Mouse (Mus musculus) kidney, adult 2 months (tissue): ENCODE data around the gene Ankrd24. TPM values are rescaled to one million over a fixed set of nuclear protein-coding genes. Genes with fewer than 3 reads are reported as not detected.
A peak's percentile ranks its signal among the peaks of the same experiment; 100 is the strongest.

Experiments
- DNase-seq: peaks from one replicate; pipeline ENCODE4 v3.0.0; 2021
- H3K27ac ChIP-seq: fragments of 200-500 bp; 2 replicates; pipeline ENCODE4 v1.5.1; 2012; ENCODE audit warnings: low read depth, low read length, control low read depth, inconsistent platforms; ENCODE audit not compliant: insufficient read depth
- H3K27me3 ChIP-seq: fragments of 200-500 bp; replicated peaks from 2 replicates; pipeline ENCODE4 v1.6.1; 2012; ENCODE audit warnings: mild to moderate bottlenecking, moderate library complexity, low read length, inconsistent platforms; ENCODE audit not compliant: control insufficient read depth, insufficient read depth
- H3K36me3 ChIP-seq: fragments of 200-500 bp; 2 replicates; pipeline ENCODE4 v1.6.1; 2012; ENCODE audit warnings: mild to moderate bottlenecking, moderate library complexity, low read length, inconsistent platforms; ENCODE audit not compliant: control insufficient read depth, insufficient read depth
- H3K4me1 ChIP-seq: fragments of 200-500 bp; 2 replicates; pipeline ENCODE4 v1.6.1; 2011; ENCODE audit warnings: low read length; ENCODE audit not compliant: control insufficient read depth, insufficient read depth
- H3K4me3 ChIP-seq: fragments of 200-500 bp; 2 replicates; pipeline ENCODE4 v1.5.1; 2011; ENCODE audit warnings: mild to moderate bottlenecking, low read depth, low read length, control low read depth; ENCODE audit not compliant: insufficient read depth
- CTCF ChIP-seq: fragments of 200-500 bp; conservative IDR thresholded peaks from 2 replicates; pipeline ENCODE4 v1.5.1; 2011; ENCODE audit warnings: low read depth, mild to moderate bottlenecking, control low read depth, low read length, moderate library complexity, mixed read lengths; ENCODE audit not compliant: insufficient read depth, insufficient read length
- POLR2A ChIP-seq: fragments of 200-500 bp; IDR thresholded peaks from one replicate; pipeline ENCODE4 v1.6.1; 2011; ENCODE audit warnings: low read depth, low read length, control low read depth
- WGBS: fragments of 180-500 bp; shearing (Covaris S2); methylation state at CpG from one replicate; pipeline ENCODE4 v1.1.7; 2018; 5-methylcytosine and 5-hydroxymethylcytosine counted together
- polyA plus RNA-seq: library from polyadenylated mRNA; depleted of rRNA; stranded (reverse); fragments of >200 nt; gene quantifications from 2 replicates; pipeline ENCODE4 v1.2.3, GENCODE M21; 2012

The Ankrd24 gene
- polyA plus RNA-seq, 1 experiment: 67.1 TPM

DNA sequence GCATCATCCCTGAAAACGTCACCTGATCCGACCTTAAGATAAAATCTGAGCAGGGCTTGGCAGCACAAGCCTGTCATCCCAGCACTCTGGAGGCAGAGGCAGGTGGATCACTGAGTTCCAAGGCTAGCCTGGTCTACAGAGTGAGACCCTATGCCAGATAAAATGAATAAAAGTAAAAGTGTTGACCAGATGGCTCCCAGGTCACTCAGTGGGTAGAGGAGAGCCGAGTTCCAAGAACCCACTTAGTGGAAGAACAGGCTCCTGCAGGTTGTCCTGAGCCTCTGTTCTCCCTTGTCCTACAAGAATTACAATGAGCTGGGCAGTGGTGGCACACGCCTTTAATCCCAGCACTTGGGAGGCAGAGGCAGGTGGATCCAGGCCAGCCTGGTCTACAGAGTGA lies 35.1 kb upstream of the Ankrd24 start:
- TF ChIP-seq CTCF: no peak
- TF ChIP-seq POLR2A: no peak
- no peaks in the 10 kb centered on the region for H3K27me3 ChIP-seq
- H3K4me1 ChIP-seq: 0 out of 2 replicates have a peak, but pooled peaks cover 2% of the 10 kb centered on the region
- no peak overlapping the region for H3K4me3 ChIP-seq
- H3K27ac ChIP-seq: no peak overlapping the region
- no peak for DNase-seq
- 68% methylated on average over 4 of the region's 4 CpGs for WGBS
- no peaks in the 10 kb centered on the region for H3K36me3 ChIP-seq

DNA sequence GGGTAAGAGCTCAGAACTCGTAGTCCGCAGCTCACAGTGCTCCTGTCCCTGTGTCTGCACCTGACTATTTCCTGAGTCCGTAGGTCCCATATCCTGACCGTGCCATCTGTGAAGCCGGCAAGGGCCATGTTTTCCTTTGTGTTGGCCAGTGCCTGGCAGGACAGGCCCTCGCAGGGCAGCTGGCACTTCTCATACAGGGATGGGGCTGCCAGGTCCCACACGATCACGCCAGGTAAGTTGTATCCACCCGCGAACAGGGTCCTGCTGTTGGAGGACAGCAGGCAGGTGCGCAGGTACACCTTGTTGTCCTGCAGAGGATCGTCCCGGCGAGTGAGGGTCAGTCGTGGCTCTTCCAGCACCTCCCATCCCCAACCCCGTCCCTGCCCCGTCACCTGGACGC lies 34.4 kb upstream of the Ankrd24 start:
- Histone ChIP-seq H3K27me3 (no peaks in the 10 kb centered on the region), H3K36me3 (no peaks in the 10 kb centered on the region), H3K4me3 (no peak overlapping the region), H3K27ac (no peak overlapping the region), H3K4me1 (0 out of 2 replicates have a peak, but pooled peaks cover 2% of the 10 kb centered on the region)
- no peak for DNase-seq
- WGBS: 83% methylated on average over 18 of the region's 18 CpGs
- no peak for TF ChIP-seq CTCF
- no peak for TF ChIP-seq POLR2A

DNA sequence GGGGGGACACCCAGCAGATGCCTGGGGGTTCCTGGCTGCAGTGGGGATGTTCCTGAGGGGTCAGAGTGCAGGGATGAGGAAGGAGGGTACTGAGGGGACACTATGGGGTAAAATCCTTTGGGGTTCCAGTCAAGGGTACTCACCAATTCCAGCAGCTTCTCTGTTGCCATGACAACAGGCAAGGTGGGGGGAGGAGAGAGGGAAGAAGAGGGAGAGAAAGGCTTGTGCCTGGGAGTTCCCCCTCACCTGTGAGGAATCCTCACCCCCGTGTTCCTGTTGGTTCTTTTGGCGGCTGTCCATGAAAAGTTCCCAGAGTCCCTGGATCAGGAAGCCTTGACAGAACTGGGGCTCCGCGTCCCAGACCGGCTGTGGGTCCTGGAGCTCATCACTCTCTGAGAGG lies 32.7 kb upstream of the Ankrd24 start:
- Histone ChIP-seq H3K36me3 (no peaks in the 10 kb centered on the region), H3K27ac (no peak overlapping the region), H3K4me3 (no peak overlapping the region), H3K4me1 (peaks cover 2% of the 10 kb centered on the region; the same call in 1 of the 2 replicates), H3K27me3 (no peaks in the 10 kb centered on the region)
- TF ChIP-seq POLR2A (no peak), CTCF (no peak)
- no peak for DNase-seq
- 54% methylated on average over 5 of the region's 5 CpGs for WGBS

DNA sequence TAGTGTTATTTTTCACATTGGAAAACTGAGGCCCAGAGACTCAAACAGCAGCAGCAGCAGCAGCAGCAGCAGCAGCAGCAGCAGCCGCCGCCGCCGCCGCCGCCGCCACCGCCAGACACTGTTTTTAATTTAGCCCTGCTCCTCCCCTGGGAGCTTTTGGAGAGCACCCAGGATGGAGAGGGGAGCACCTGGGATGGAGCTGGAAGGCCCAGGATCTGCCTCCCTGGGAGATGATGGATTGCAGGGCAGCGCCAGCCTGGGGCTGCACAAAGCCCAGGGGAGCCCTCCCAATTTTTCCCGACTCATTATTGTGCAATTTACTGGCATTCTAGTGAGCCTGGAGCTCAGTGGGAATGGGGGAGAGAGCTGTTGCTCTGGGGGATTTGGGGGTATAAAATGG lies 31.7 kb upstream of the Ankrd24 start:
- no peak for TF ChIP-seq CTCF
- TF ChIP-seq POLR2A: no peak
- Histone ChIP-seq H3K27me3 (no peaks in the 10 kb centered on the region), H3K36me3 (no peaks in the 10 kb centered on the region), H3K4me3 (no peak overlapping the region), H3K4me1 (peaks cover 5% of the 10 kb centered on the region; the same call in 1 of the 2 replicates), H3K27ac (no peak overlapping the region)
- 25% methylated on average over 10 of the region's 10 CpGs for WGBS
- no peak for DNase-seq

DNA sequence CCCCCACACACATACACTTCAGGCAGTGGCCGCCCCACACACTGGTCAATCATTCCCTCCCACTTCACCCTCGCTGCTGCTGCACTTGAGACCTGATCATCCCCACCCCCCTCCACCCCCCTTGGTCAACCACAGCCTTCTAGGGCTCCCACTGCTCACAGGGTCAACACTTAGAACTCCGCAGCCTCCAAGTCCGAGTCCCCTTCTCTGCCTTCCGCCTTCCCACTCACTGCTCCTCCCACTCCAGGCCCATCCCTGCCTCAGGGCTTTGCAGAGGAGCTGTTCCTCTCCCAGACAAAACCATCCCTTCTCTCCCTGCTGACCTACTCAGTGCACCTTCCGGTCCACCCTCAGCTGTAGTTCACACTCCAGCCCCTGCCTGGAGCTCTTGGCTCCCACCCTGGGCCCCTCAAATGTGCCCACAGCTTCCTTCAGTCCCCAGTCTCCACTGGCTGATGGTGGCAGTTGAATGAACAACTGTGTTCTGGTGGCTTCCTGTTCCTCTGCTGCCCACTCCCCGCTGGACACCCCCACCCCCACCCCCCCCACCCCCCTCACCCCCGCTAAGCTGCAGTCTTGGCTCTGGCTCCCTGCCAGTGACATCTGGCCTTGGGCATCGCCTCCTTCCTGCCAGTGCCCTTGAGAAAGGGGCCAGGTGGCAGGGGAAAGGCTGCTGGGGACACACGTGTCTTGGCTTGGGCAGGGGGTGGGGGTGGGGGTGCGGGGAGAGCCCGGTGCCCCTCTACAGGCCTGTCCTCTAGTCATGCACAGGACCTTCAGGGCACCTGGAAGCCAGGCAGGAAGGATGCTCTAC lies 31.0 kb upstream of the Ankrd24 start:
- Histone ChIP-seq H3K27me3 (no peaks in the 10 kb centered on the region), H3K4me3 (peak overlapping the region; percentile 1; the same call in 1 of the 2 replicates), H3K4me1 (peaks cover 5% of the 10 kb centered on the region; the same call in 1 of the 2 replicates)

DNA sequence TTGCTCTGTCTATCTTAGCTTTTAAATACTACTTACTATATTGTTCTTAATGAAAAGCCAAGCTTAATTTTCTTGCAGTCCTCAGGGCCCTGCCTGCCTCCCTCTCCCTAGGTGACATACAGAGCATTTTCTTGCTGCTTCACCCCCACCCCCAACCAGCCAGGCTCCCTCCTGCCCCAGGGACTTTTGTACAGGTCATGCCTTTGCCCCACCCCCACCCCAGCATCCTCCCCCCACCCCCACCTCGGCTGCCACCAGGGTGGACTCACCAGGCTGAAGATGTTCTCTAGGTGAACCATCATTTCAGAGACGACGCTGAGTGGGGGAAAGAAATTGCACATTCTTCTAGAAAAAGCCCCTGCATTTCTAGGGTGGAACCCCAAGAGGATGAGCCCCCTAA lies 30.0 kb upstream of the Ankrd24 start:
- H3K4me3 ChIP-seq: no peak overlapping the region
- no peaks in the 10 kb centered on the region for H3K27me3 ChIP-seq
- H3K27ac ChIP-seq: no peak overlapping the region
- H3K36me3 ChIP-seq: no peaks in the 10 kb centered on the region
- WGBS: 65% methylated on average over 3 of the region's 3 CpGs
- peaks cover 5% of the 10 kb centered on the region; the same call in 1 of the 2 replicates for H3K4me1 ChIP-seq
- no peak for DNase-seq
- no peak for TF ChIP-seq CTCF
- no peak for TF ChIP-seq POLR2A

More for the DNA sequence above, 31.0 kb upstream of the Ankrd24 start:
- 6% methylated on average over 12 of the region's 12 CpGs for WGBS
- Histone ChIP-seq H3K36me3 (no peaks in the 10 kb centered on the region), H3K27ac (no peak overlapping the region)
- DNase-seq: no peak
- no peak for TF ChIP-seq POLR2A
- no peak for TF ChIP-seq CTCF

DNA sequence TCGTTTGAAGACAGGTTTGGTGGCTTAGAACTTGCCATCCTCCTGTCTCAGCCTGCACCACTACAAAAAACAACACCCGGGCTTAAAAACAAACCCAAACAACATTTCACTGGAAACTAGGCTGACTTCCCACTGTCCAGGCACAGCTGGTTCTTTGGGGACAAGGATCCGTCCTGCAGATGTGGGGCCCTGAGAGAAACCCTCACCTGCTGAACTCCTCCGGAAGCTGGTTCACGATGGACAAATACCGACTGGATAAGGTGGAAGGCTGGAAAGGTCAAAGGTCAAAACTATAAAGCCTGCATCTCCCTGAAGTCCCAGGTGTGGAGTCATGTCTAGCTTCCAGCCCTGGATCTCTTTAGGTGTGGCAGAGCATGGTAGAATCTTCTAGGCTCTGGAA lies 29.5 kb upstream of the Ankrd24 start:
- 43% methylated on average over 6 of the region's 6 CpGs for WGBS
- TF ChIP-seq POLR2A (no peak), CTCF (no peak)
- Histone ChIP-seq H3K27ac (no peak overlapping the region), H3K4me3 (no peak overlapping the region), H3K4me1 (peaks cover 5% of the 10 kb centered on the region; the same call in 1 of the 2 replicates), H3K36me3 (no peaks in the 10 kb centered on the region), H3K27me3 (no peaks in the 10 kb centered on the region)
- DNase-seq: no peak
